Mouse (Mus musculus): ENCODE data around the gene Zfp712. TPM values are rescaled to one million over a fixed set of nuclear protein-coding genes. Genes with fewer than 3 reads are reported as not detected.
A peak's percentile ranks its signal among the peaks of the same experiment; 100 is the strongest.

The Zfp712 gene
- polyA plus RNA-seq, 1 experiment from 2014 or later = 5.0 TPM

DNA sequence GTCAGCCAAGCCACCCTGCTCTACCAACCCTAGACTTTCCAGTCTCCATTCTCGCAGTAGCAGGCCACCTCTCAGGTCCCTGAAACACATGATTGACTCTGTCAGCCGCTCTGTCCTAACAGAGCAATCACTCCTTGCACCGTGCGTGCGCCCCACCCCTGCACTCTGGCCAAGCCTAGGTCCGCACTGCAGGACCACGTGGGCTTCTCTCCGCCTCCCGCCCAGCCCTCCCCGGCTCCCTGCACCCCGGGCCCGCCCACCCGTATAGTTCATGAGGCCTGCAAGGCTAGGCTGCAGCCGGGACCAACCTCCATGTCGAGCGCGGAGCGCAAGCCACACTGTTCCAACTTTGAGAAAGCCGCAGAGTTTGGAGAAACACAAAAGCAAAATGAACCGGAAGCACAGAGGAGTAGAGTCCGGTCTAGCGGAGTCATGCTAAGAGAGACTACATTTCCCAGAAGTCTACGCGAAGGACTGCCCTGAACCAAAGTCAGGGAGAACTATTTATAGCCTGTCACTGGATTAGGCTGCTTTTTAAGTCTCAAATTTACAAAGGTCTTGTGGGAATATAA, 20.3 kb upstream of the Zfp712 start:
- H3K27me3 ChIP-seq (ENCODE audit: control insufficient read depth, insufficient read depth, low read length) = no peaks in the 10 kb centered on the region
- peak overlapping the region; percentile 74 for H3K9ac ChIP-seq (replicated peaks; ENCODE audit: low read length)
- peak overlapping the region; percentile 60 for H3K4me2 ChIP-seq (ENCODE audit: low read depth, low read length)
- peak; percentile 88 for DNase-seq (ENCODE audit: low spot score)
- H3K4me1 ChIP-seq (ENCODE audit: control insufficient read depth, insufficient read depth, low read length) = no peaks in the 10 kb centered on the region
- peak overlapping the region; percentile 62 for H3K4me3 ChIP-seq (ENCODE audit: low read depth, low read length)
- no peaks in the 10 kb centered on the region for H3K9me3 ChIP-seq (replicated peaks; ENCODE audit: control insufficient read depth, low read length)
- ATAC-seq (replicated peaks; ENCODE audit: insufficient number of reproducible peaks, low FRiP score, low TSS enrichment, low read depth) = peak; percentile 99
- H3K27ac ChIP-seq (replicated peaks; ENCODE audit: low read depth, low read length) = peak overlapping the region; percentile 81
- 0% methylated on average over 24 of the region's 24 CpGs for WGBS
- no peaks in the 10 kb centered on the region for H3K36me3 ChIP-seq (replicated peaks; ENCODE audit: control insufficient read depth, insufficient read depth, low read depth, low read length)

DNA sequence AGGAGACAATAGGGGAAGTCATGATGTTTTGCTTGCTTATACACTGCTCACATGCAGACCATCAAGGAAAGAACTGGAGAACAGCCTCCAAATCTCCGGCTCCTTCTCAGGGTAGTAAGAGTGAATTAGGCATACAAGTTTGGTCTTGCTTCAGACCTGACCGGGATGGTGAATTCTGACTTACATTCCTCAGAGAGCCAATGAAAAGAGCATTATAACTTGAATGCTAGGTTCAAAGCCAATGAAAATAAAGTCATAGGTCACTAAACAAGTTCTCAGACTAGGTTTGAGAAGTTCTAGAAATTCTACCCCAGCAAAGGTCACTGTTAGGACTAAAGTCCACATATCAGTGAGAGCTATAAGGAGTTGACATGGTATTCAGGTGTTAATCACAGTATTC, 16.3 kb upstream of the Zfp712 start:
- Histone ChIP-seq H3K4me2 (ENCODE audit: low read depth, low read length) (no peak overlapping the region), H3K27me3 (ENCODE audit: control insufficient read depth, insufficient read depth, low read length) (no peaks in the 10 kb centered on the region), H3K27ac (replicated peaks; ENCODE audit: low read depth, low read length) (no peak overlapping the region), H3K9ac (replicated peaks; ENCODE audit: low read length) (no peak overlapping the region), H3K36me3 (replicated peaks; ENCODE audit: control insufficient read depth, insufficient read depth, low read depth, low read length) (peaks cover 10% of the 10 kb centered on the region), H3K4me1 (ENCODE audit: control insufficient read depth, insufficient read depth, low read length) (no peaks in the 10 kb centered on the region), H3K9me3 (replicated peaks; ENCODE audit: control insufficient read depth, low read length) (no peaks in the 10 kb centered on the region), H3K4me3 (ENCODE audit: low read depth, low read length) (no peak overlapping the region)
- DNase-seq (ENCODE audit: low spot score) = no peak
- no peak for ATAC-seq (replicated peaks; ENCODE audit: insufficient number of reproducible peaks, low FRiP score, low TSS enrichment, low read depth)
- 96% methylated on average over 2 of the region's 2 CpGs for WGBS

DNA sequence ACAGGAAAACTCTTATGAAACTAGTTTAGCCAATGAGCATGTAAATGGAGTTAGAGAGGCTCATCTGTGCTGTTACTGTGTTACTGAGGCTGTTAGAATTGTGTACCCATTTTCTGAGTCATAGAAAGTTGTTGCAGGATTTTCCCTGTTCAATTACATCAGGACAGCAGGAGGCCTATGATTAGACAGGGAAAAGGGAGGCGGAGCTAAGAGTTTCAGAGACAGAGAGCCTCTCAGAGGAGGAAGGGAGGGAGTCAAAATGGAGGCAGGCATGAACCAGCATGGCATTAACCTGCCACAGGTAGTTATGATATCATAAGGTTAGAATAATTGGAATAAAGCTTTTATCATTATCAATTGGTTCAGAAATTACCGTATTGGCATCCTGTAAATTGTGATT, 11.8 kb upstream of the Zfp712 start:
- Histone ChIP-seq H3K4me1 (ENCODE audit: control insufficient read depth, insufficient read depth, low read length) (no peaks in the 10 kb centered on the region), H3K27ac (replicated peaks; ENCODE audit: low read depth, low read length) (no peak overlapping the region), H3K4me3 (ENCODE audit: low read depth, low read length) (no peak overlapping the region), H3K9ac (replicated peaks; ENCODE audit: low read length) (no peak overlapping the region), H3K9me3 (replicated peaks; ENCODE audit: control insufficient read depth, low read length) (no peaks in the 10 kb centered on the region; the same call in 1 of the 2 replicates), H3K27me3 (ENCODE audit: control insufficient read depth, insufficient read depth, low read length) (no peaks in the 10 kb centered on the region), H3K36me3 (replicated peaks; ENCODE audit: control insufficient read depth, insufficient read depth, low read depth, low read length) (peaks cover 27% of the 10 kb centered on the region), H3K4me2 (ENCODE audit: low read depth, low read length) (no peak overlapping the region)
- WGBS = 91% methylated on average over 2 of the region's 2 CpGs
- ATAC-seq (replicated peaks; ENCODE audit: insufficient number of reproducible peaks, low FRiP score, low TSS enrichment, low read depth) (no peak), DNase-seq (ENCODE audit: low spot score) (no peak)

DNA sequence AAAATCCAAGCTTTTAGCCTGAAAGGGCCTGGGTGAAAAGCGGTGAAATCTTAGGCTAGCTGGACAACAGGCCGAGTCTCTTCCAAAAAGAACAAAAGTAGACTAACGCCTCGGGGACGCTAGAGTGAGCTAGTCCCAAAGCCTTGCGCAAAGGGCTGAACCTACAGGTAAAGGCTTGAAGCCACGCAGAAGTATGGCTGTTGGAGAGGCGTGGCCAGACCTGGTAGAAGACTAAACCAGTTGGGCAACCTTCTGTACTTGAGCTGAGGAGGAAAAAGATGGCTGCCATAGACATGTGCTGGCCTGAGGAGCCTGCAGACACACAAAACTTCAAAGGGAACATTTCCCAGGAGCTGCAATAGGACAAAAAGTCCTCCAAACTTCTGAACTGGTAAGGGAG, 4.4 kb upstream of the Zfp712 start:
- no peak overlapping the region for H3K9ac ChIP-seq (replicated peaks; ENCODE audit: low read length)
- no peaks in the 10 kb centered on the region for H3K27me3 ChIP-seq (ENCODE audit: control insufficient read depth, insufficient read depth, low read length)
- no peaks in the 10 kb centered on the region for H3K9me3 ChIP-seq (replicated peaks; ENCODE audit: control insufficient read depth, low read length)
- H3K4me3 ChIP-seq (ENCODE audit: low read depth, low read length) = no peak overlapping the region
- ATAC-seq (replicated peaks; ENCODE audit: insufficient number of reproducible peaks, low FRiP score, low TSS enrichment, low read depth) (no peak), DNase-seq (ENCODE audit: low spot score) (no peak)
- H3K4me1 ChIP-seq (ENCODE audit: control insufficient read depth, insufficient read depth, low read length) = no peaks in the 10 kb centered on the region
- no peak overlapping the region for H3K4me2 ChIP-seq (ENCODE audit: low read depth, low read length)
- H3K36me3 ChIP-seq (replicated peaks; ENCODE audit: control insufficient read depth, insufficient read depth, low read depth, low read length) = peaks cover 9% of the 10 kb centered on the region
- WGBS = 87% methylated on average over 8 of the region's 8 CpGs
- H3K27ac ChIP-seq (replicated peaks; ENCODE audit: low read depth, low read length) = no peak overlapping the region

DNA sequence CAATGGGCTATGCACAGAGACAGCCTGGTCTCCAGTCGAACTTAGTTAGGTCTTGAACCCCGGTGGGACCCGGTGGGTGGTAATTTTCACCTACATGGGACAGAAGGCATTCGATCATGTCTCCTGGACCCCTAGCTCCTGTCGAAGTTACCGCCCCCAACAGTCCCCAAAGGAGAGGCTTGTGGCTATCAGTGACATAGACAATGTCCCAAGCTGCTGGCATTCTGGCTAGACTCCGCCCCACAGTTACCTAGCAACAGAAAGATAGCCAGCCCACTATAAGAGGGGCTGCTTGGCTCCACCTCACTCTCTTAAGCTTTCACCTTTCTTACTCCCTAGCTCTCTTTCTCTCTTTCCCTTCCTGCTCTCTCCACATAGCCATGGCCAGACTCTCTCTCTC, 1.5 kb upstream of the Zfp712 start:
- ATAC-seq (replicated peaks; ENCODE audit: insufficient number of reproducible peaks, low FRiP score, low TSS enrichment, low read depth) (no peak), DNase-seq (ENCODE audit: low spot score) (no peak)
- Histone ChIP-seq H3K27me3 (ENCODE audit: control insufficient read depth, insufficient read depth, low read length) (no peaks in the 10 kb centered on the region), H3K4me1 (ENCODE audit: control insufficient read depth, insufficient read depth, low read length) (no peaks in the 10 kb centered on the region), H3K9me3 (replicated peaks; ENCODE audit: control insufficient read depth, low read length) (no peaks in the 10 kb centered on the region), H3K27ac (replicated peaks; ENCODE audit: low read depth, low read length) (no peak overlapping the region), H3K36me3 (replicated peaks; ENCODE audit: control insufficient read depth, insufficient read depth, low read depth, low read length) (no peaks in the 10 kb centered on the region), H3K4me2 (ENCODE audit: low read depth, low read length) (no peak overlapping the region), H3K9ac (replicated peaks; ENCODE audit: low read length) (no peak overlapping the region), H3K4me3 (ENCODE audit: low read depth, low read length) (no peak overlapping the region)
- 59% methylated on average over 7 of the region's 7 CpGs for WGBS

DNA sequence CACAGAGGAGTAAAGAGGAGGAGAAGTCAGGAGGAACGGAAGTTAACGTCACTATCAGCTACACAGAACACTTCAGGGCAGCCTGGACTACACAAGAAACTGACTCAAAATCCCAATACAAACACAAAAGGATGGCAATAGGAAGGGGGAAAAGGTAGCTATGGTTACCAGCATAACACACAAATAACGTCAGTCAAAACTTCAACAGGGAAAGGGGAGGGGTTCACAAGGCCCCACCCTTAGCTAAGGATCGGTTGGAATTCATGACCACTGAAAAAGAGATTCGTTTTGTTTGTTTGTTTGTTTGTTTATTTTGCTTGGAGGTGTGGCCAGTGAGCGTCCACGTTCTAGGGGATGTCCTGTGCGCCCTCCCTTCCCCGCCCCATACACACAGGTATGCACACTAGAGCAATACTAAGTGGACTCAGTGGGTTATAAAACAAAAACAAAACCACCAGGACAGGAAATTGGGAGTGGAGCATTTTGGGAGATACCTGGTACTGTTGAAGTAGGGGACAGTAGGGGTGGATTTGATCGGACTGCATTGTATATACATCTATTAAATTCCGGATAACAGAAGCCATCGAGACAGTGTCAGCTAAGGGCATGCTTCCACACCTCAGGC, 697 bp downstream of the Zfp712 start:
- H3K4me1 ChIP-seq (ENCODE audit: control insufficient read depth, insufficient read depth, low read length) = no peaks in the 10 kb centered on the region
- H3K9me3 ChIP-seq (replicated peaks; ENCODE audit: control insufficient read depth, low read length) = no peaks in the 10 kb centered on the region; the same call in 1 of the 2 replicates
- H3K27ac ChIP-seq (replicated peaks; ENCODE audit: low read depth, low read length) = peak overlapping the region; percentile 47; the same call in 1 of the 2 replicates
- no peaks in the 10 kb centered on the region for H3K27me3 ChIP-seq (ENCODE audit: control insufficient read depth, insufficient read depth, low read length)
- peak; percentile 61 for ATAC-seq (replicated peaks; ENCODE audit: insufficient number of reproducible peaks, low FRiP score, low TSS enrichment, low read depth)
- no peak for DNase-seq (ENCODE audit: low spot score)
- H3K36me3 ChIP-seq (replicated peaks; ENCODE audit: control insufficient read depth, insufficient read depth, low read depth, low read length) = no peaks in the 10 kb centered on the region
- peak overlapping the region; percentile 64 for H3K4me2 ChIP-seq (ENCODE audit: low read depth, low read length)
- 4% methylated on average over 12 of the region's 12 CpGs for WGBS
- H3K4me3 ChIP-seq (ENCODE audit: low read depth, low read length) = peak overlapping the region; percentile 69
- peak overlapping the region; percentile 70 for H3K9ac ChIP-seq (replicated peaks; ENCODE audit: low read length)

Other genes starting within 250 kb of the Zfp712 start
- gene Gm10767, start 156.3 kb downstream of the Zfp712 start, polyA plus RNA-seq (2014; fragmentation: Nextera tagmentation; extraction: Ambion mirVana) = 1.0 and 1.8 TPM in 2 replicates
- gene Zfp708, start 36.8 kb upstream of the Zfp712 start, polyA plus RNA-seq (2014; fragmentation: Nextera tagmentation; extraction: Ambion mirVana) = 10.1 and 11.5 TPM in 2 replicates
- 2.1 and 3.2 TPM in 2 replicates for gene Gm28557, start 47.4 kb upstream of the Zfp712 start, polyA plus RNA-seq (2014; fragmentation: Nextera tagmentation; extraction: Ambion mirVana)
- 0.24 and 0.39 TPM in 2 replicates for gene Rslcan18, start 55.1 kb upstream of the Zfp712 start, polyA plus RNA-seq (2014; fragmentation: Nextera tagmentation; extraction: Ambion mirVana)
- 2.7 and 3.8 TPM in 2 replicates for gene Zfp759, start 60.5 kb upstream of the Zfp712 start, polyA plus RNA-seq (2014; fragmentation: Nextera tagmentation; extraction: Ambion mirVana)
- 6.7 and 7.7 TPM in 2 replicates for gene Rsl1, start 112.0 kb upstream of the Zfp712 start, polyA plus RNA-seq (2014; fragmentation: Nextera tagmentation; extraction: Ambion mirVana)
- gene Zfp455, start 133.3 kb upstream of the Zfp712 start, polyA plus RNA-seq (2014; fragmentation: Nextera tagmentation; extraction: Ambion mirVana) = 2.6 and 2.8 TPM in 2 replicates
- gene Zfp458, start 217.3 kb upstream of the Zfp712 start, polyA plus RNA-seq (2014; fragmentation: Nextera tagmentation; extraction: Ambion mirVana) = 2.1 and 2.9 TPM in 2 replicates
- gene Zfp457, start 245.3 kb upstream of the Zfp712 start, polyA plus RNA-seq (2014; fragmentation: Nextera tagmentation; extraction: Ambion mirVana) = 0.53 and 0.66 TPM in 2 replicates